Mouse (Mus musculus) stomach, embryonic 16.5 days (tissue): Measurements from ENCODE around the gene Pecr. TPM values are rescaled to one million over a fixed set of nuclear protein-coding genes. Genes with fewer than 3 reads are reported as not detected.
A peak's percentile ranks its signal among the peaks of the same experiment; 100 is the strongest.
"Not testable (repeated sequence)": the region's sequence is repeated elsewhere in the genome, so short reads cannot be mapped to it uniquely, and the experiment has no call there.

Experiments used
- ATAC-seq: fragments of 200-750 bp; cut with Nextera tagmentation; 2 replicates; pipeline ENCODE4 v1.8.0; 2017; ENCODE audit warnings: moderate number of reproducible peaks, moderate TSS enrichment; ENCODE audit not compliant: insufficient read depth, low FRiP score
- H3K27ac ChIP-seq: fragments of 300-500 bp; sonication (generic); 2 replicates; pipeline ENCODE4 v1.5.1; 2014; ENCODE audit warnings: low read length
- H3K27me3 ChIP-seq: fragments of 300-500 bp; sonication (generic); 2 replicates; pipeline ENCODE4 v1.6.1; 2014; ENCODE audit warnings: low read length, control low read depth, mixed read lengths; ENCODE audit not compliant: control insufficient read depth, insufficient read depth
- H3K36me3 ChIP-seq: fragments of 300-500 bp; sonication (generic); 2 replicates; pipeline ENCODE4 v1.6.1; 2014; ENCODE audit warnings: low read length; ENCODE audit not compliant: control insufficient read depth, insufficient read depth
- H3K4me1 ChIP-seq: fragments of 300-500 bp; sonication (generic); 2 replicates; pipeline ENCODE4 v1.6.1; 2014; ENCODE audit warnings: low read length, control low read depth, mixed read lengths; ENCODE audit not compliant: control insufficient read depth, insufficient read depth
- H3K4me2 ChIP-seq: fragments of 300-500 bp; sonication (generic); 2 replicates; pipeline ENCODE4 v1.6.1; 2014; ENCODE audit warnings: low read depth, low read length, mixed read lengths
- H3K4me3 ChIP-seq: fragments of 300-500 bp; sonication (generic); replicated peaks from 2 replicates; pipeline ENCODE4 v1.5.1; 2014; ENCODE audit warnings: mild to moderate bottlenecking, low read length
- H3K9ac ChIP-seq: fragments of 300-500 bp; sonication (generic); 2 replicates; pipeline ENCODE4 v1.6.1; 2014; ENCODE audit warnings: low read length
- H3K9me3 ChIP-seq: fragments of 300-500 bp; sonication (generic); replicated peaks from 2 replicates; pipeline ENCODE4 v1.6.1; 2016; ENCODE audit warnings: low read length, control low read depth; ENCODE audit not compliant: control insufficient read depth
- WGBS: fragments of 180-500 bp; shearing (Covaris S2); extraction: QIAGEN DNeasy Blood & Tissue Kit; methylation state at CpG from one replicate; pipeline ENCODE4 v1.1.7; 2014; 5-methylcytosine and 5-hydroxymethylcytosine counted together
- polyA plus RNA-seq: library from polyadenylated mRNA; unstranded; fragments of >200 nt; fragmentation: Nextera tagmentation; extraction: Ambion mirVana; gene quantifications from 2 replicates; pipeline ENCODE4 v1.2.1, GENCODE M21; 2015

Gene Pecr
- polyA plus RNA-seq, 1 experiment from 2014 or later: 52.0 TPM

DNA sequence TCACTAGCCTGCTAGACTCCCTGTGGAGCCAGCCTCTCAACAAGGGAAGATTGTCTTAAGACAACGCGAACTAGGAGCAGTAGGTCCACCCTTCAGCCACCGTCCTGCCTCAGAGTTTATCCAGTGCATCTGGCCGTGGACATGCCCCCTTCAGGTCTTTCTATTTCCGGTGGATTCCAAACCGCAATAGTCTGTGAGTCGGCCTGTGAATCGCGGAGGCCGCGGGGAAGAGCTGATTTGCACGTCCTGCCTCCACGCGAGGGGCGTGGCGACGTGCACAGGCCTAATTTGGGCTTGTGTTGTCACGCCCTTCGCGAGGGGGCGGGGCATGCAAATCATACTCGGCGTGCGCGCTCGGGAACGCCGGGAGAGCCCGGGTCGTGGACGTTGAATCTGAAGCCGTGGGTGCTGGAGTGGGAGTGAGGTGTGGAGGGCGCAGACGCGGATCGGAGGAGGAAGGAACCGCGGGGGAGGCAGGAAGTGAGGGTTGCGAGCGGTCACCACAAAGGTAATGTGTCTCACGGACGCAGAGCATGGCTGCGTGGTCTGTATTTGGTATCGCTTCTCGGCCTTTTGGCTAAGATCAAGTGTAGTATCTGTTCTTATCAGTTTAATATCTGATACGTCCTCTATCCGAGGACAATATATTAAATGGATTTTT is 40.3 kb downstream of the Pecr start:
- Histone ChIP-seq H3K27ac (peak overlapping the region; percentile 99), H3K9me3 (no peaks in the 10 kb centered on the region), H3K27me3 (no peaks in the 10 kb centered on the region), H3K4me3 (peak overlapping the region; percentile 52), H3K36me3 (no peaks in the 10 kb centered on the region), H3K4me2 (peak overlapping the region; percentile 68), H3K4me1 (no peaks in the 10 kb centered on the region), H3K9ac (peak overlapping the region; percentile 91)
- under 1% methylated on average over 47 of the region's 47 CpGs for WGBS
- ATAC-seq: peak; percentile 97

DNA sequence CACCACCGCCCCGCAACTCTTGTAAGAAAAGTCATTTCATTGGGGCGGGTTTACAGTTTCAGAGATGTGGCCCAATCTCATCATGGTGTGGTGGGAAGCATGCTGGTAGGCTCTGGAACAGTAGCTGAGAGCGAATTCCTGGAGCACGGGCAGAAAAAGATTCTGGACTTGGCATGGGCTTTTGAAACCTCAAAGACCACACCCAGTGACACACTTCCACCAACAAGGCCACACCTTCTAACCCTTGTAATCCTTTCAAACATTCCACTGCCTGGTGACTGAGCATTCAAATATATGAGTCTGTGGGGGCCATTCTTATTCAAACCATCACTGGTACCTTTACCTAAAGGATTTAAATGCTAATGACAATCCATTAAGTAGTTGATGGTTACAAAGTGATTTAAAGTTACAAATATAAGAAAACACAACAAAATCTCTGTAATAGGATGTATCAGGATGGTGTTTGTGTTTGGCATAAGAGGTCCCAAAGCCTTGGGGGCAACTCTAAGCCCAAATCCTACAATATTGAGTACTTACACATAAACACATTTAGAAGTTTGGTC is 41.5 kb downstream of the Pecr start:
- WGBS: 81% methylated on average over 5 of the region's 5 CpGs
- ATAC-seq: no peak
- no peak overlapping the region for H3K4me3 ChIP-seq

DNA sequence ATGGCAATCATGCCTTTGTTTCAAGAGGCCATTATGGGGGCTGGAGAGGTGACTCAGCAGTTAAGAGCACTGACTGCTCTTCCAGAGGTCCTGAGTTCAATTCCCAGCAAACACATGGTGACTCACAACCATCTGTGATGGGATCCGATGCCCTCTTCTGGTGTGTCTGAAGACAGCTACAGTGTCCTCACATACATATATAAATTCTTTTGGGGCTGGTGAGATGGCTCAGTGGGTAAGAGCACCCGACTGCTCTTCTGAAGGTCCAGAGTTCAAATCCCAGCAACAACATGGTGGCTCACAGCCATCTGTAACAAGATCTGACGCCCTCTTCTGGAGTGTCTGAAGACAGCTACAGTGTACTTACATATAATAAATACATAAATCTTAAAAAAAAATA is 45.0 kb downstream of the Pecr start:
- not testable (repeated sequence) for H3K4me3 ChIP-seq, H3K4me2 ChIP-seq, ATAC-seq, H3K36me3 ChIP-seq, H3K27ac ChIP-seq, H3K4me1 ChIP-seq, H3K9ac ChIP-seq, H3K9me3 ChIP-seq, H3K27me3 ChIP-seq
- whole genome bisulfite sequencing: 86% methylated on average over 3 of the region's 3 CpGs

More for the DNA sequence above, 41.5 kb downstream of the Pecr start:
- no peaks in the 10 kb centered on the region for H3K36me3 ChIP-seq
- H3K27ac ChIP-seq: no peak overlapping the region
- H3K9me3 ChIP-seq: no peaks in the 10 kb centered on the region
- no peaks in the 10 kb centered on the region for H3K27me3 ChIP-seq
- H3K4me2 ChIP-seq: no peak overlapping the region
- peaks cover 5% of the 10 kb centered on the region for H3K4me1 ChIP-seq
- H3K9ac ChIP-seq: no peak overlapping the region

DNA sequence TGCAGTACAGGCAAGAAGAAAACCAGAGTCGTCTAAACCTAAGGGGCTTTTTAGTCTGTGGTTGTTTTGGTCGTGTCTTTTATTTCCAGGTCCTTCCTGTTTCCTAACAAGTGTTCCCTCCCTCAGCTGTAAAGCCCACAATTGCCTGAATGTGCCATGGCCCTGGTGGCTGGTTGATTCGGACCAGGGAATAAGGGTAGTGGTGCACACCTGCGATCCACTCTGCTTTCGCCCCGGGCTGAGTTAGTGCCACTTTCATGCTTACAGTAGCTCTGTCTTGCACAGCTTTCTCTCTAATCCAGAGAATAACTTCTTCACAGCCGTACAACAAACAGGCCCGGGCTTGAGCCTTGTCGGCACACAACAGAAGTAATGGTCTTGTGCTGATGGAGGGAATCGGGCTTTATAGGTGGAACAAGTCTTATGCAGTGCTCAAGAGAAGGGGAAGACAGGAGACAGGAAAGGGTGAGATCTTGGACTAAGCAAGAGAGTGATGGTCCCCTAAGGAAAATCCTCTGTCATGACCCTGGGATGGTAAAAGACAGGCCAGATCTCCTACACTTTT is 46.0 kb downstream of the Pecr start:
- no peaks in the 10 kb centered on the region for H3K9me3 ChIP-seq
- no peak for ATAC-seq
- H3K4me1 ChIP-seq: peaks cover 6% of the 10 kb centered on the region
- H3K9ac ChIP-seq: 0 out of 2 replicates have a peak overlapping the region, but pooled peaks have one; percentile 23
- H3K4me3 ChIP-seq: no peak overlapping the region
- no peaks in the 10 kb centered on the region for H3K36me3 ChIP-seq
- WGBS: 60% methylated on average over 10 of the region's 10 CpGs
- 0 out of 2 replicates have a peak overlapping the region, but pooled peaks have one; percentile 15 for H3K27ac ChIP-seq
- peak overlapping the region; percentile 46; the same call in 1 of the 2 replicates for H3K4me2 ChIP-seq
- H3K27me3 ChIP-seq: no peaks in the 10 kb centered on the region

DNA sequence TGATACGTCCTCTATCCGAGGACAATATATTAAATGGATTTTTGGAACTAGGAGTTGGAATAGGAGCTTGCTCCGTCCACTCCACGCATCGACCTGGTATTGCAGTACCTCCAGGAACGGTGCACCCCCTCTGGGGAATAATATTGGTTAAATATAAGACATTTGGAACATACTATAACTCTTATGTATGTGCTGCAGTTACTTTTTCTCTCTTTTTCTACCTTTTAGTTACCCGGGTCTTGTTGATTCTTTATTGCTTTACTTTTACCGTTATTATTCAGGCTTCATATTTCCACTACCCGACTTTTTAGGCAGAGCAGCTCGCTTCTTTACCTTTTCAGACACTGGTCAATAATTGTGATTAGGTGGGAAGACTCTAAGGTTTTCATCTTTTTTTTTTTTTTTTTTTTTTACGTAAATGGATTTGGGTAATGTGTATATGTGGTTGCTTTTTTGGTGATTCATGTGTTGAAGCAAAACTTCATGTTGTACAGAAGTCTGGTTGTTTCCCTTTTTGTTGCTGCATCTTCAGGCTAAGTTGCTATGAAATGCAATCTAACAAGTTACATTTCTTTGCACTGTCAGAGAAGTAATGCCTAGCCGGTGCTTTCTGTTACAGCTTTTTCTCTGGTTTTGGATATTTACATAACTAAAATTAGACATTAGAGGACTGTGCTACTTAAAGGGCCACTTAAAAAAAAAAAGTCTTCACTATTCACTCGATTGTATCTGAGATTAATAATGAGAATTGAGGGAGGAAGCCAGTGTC is 46.9 kb downstream of the Pecr start:
- Histone ChIP-seq H3K9me3 (no peaks in the 10 kb centered on the region), H3K27ac (no peak overlapping the region), H3K4me1 (peaks cover 6% of the 10 kb centered on the region), H3K9ac (no peak overlapping the region), H3K36me3 (no peaks in the 10 kb centered on the region), H3K4me3 (0 out of 2 replicates have a peak overlapping the region, but pooled peaks have one; percentile 23), H3K4me2 (peak overlapping the region; percentile 46), H3K27me3 (peaks cover 2% of the 10 kb centered on the region; the same call in 1 of the 2 replicates)
- peak; percentile 31; the same call in 1 of the 2 replicates for ATAC-seq
- WGBS: 4% methylated on average over 11 of the region's 13 CpGs

DNA sequence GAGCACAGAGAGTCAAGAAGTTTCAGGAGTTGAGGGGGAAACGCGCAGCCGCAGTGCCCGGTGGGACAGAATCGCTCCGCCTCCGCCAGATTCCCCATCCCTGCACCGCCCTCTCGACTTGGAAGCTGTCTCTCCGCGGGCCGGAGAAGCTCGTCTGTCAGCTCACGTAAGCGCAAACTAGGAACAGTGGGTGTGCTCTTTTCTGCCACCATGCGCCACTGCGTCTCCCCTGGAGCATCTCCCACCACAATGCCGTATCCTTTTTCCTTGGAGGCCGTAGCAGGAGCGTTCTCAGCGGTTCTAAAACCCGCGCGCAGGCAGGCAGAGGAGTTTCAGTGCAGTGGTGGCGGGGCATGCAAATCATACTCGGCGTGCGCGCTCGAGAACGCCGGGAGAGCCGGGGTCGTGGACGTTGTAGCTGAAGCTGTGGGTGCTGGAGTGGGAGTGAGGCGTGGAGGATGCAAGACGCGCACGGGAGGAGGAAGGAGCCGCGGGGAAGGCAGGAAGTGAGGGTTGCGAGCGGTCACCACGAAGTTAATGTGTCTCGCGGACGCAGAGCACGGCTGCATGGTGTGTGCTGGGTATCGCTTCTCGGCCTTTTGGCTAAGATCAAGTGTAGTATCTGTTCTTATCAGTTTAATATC is 47.6 kb downstream of the Pecr start:
- Histone ChIP-seq H3K27ac (peak overlapping the region; percentile 86), H3K4me3 (peak overlapping the region; percentile 67), H3K4me2 (peak overlapping the region; percentile 74), H3K9ac (peak overlapping the region; percentile 76)
- H3K4me1 ChIP-seq, H3K9me3 ChIP-seq, H3K27me3 ChIP-seq, H3K36me3 ChIP-seq: not testable (repeated sequence)
- WGBS: under 1% methylated on average over 35 of the region's 50 CpGs
- ATAC-seq: peak; percentile 89

DNA sequence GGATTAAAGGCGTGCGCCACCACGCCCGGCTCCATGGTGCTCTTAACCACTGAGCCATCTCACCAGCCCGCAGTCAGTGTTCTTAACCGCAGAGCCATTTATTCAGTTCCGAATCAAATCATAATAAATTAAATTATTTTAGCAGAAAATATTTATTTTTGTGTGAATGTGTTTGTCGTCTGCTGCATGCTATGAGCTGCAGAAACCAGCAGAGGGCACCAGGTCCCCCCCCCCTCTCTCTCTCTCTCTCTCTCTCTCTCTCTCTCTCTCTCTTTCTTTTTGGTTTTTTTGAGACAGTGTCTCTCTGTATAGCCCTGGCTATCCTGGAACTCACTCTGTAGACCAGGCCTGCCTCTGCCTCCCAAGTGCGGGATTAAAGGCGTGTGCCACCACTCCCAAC is 51.5 kb downstream of the Pecr start:
- not testable (repeated sequence) for H3K36me3 ChIP-seq, H3K4me2 ChIP-seq, H3K4me3 ChIP-seq, H3K4me1 ChIP-seq, H3K9ac ChIP-seq, H3K9me3 ChIP-seq, H3K27ac ChIP-seq, ATAC-seq, H3K27me3 ChIP-seq
- 73% methylated on average over 10 of the region's 10 CpGs for WGBS

DNA sequence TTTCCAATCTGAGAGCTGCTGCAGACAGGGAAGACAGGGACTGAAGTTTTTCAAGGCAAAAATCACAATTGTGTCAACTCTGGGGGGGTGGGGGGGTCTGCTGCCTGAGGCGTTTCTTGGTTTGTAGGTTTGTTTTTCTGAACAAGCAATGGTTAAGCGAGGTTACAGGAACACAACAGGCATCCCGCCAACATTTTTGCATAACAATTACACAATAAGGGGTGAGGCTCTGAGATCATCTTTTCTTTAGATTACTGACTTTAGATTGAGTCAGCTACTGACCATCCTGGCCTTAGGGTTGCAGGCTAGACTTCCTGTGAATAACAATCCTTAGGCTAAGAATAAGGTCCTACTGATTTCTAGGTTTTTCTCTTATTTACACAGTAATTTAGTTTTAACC is 55.1 kb downstream of the Pecr start:
- ATAC-seq: no peak
- Histone ChIP-seq H3K4me3 (no peak overlapping the region), H3K4me2 (no peak overlapping the region), H3K9me3 (no peaks in the 10 kb centered on the region), H3K4me1 (no peaks in the 10 kb centered on the region), H3K36me3 (no peaks in the 10 kb centered on the region), H3K27me3 (peaks cover 2% of the 10 kb centered on the region; the same call in 1 of the 2 replicates), H3K27ac (no peak overlapping the region), H3K9ac (no peak overlapping the region)
- 33% methylated on average over 3 of the region's 3 CpGs for WGBS
